Mouse (Mus musculus): Measurements from ENCODE around the gene Gm21969. TPM values are rescaled to one million over a fixed set of nuclear protein-coding genes. Genes with fewer than 3 reads are reported as not detected.

Gene Gm21969
- total and polyA plus RNA-seq, 3 experiments, result 0.02 TPM; not detected in 2

- no peak for TF ChIP-seq TAL1 (conservative IDR thresholded peaks at IDR 0.05; ENCODE audit: low read depth, low read length)
- no peak for TF ChIP-seq POLR2AphosphoS5 (IDR thresholded peaks at IDR 0.05; ENCODE audit: insufficient replicate concordance, low read depth, low read length)
- TF ChIP-seq GATA1 (IDR thresholded peaks at IDR 0.05; ENCODE audit: borderline replicate concordance, low read length), result no peak
- TF ChIP-seq CTCF (IDR thresholded peaks at IDR 0.05; ENCODE audit: low read depth, low read length), result no peak
- TF ChIP-seq GATA2 (IDR thresholded peaks at IDR 0.05; ENCODE audit: borderline replicate concordance, low read depth, low read length), result no peak
- H3K36me3 ChIP-seq (replicated peaks), result no peaks in the 10 kb centered on the region
- H3K4me1 ChIP-seq (ENCODE audit: insufficient read depth, low read depth, low read length), result peaks cover 20% of the 10 kb centered on the region
- H3K27me3 ChIP-seq (ENCODE audit: insufficient read depth, low read length), result peaks cover 59% of the 10 kb centered on the region
- DNase-seq (ENCODE audit: low spot score) (no peak), ATAC-seq (ENCODE audit: extremely low read depth, insufficient number of reproducible peaks, low FRiP score, poor library complexity, severe bottlenecking) (no peak)
- no peak overlapping the region for H3K4me3 ChIP-seq (ENCODE audit: low read depth, low read length)
- peaks cover 16% of the 10 kb centered on the region for H3K9me3 ChIP-seq (replicated peaks)
These were observed 24.6 kb upstream of the Gm21969 start for GRCm38 (mm10) chr4:139578389-139578788.

GRCm38 (mm10) chr4:139579003-139579402 lies 24.0 kb upstream of the Gm21969 start:
- peaks cover 16% of the 10 kb centered on the region for H3K4me1 ChIP-seq (ENCODE audit: insufficient read depth, low read depth, low read length)
- peaks cover 16% of the 10 kb centered on the region for H3K9me3 ChIP-seq (replicated peaks)
- DNase-seq (ENCODE audit: low spot score) (no peak), ATAC-seq (ENCODE audit: extremely low read depth, insufficient number of reproducible peaks, low FRiP score, poor library complexity, severe bottlenecking) (no peak)
- H3K36me3 ChIP-seq (replicated peaks), result no peaks in the 10 kb centered on the region
- no peak for TF ChIP-seq POLR2AphosphoS5 (IDR thresholded peaks at IDR 0.05; ENCODE audit: insufficient replicate concordance, low read depth, low read length)
- TF ChIP-seq CTCF (IDR thresholded peaks at IDR 0.05; ENCODE audit: low read depth, low read length), result no peak
- no peak for TF ChIP-seq TAL1 (conservative IDR thresholded peaks at IDR 0.05; ENCODE audit: low read depth, low read length)
- TF ChIP-seq GATA2 (IDR thresholded peaks at IDR 0.05; ENCODE audit: borderline replicate concordance, low read depth, low read length), result no peak
- TF ChIP-seq GATA1 (IDR thresholded peaks at IDR 0.05; ENCODE audit: borderline replicate concordance, low read length), result no peak
- no peak overlapping the region for H3K4me3 ChIP-seq (ENCODE audit: low read depth, low read length)
- peaks cover 55% of the 10 kb centered on the region for H3K27me3 ChIP-seq (ENCODE audit: insufficient read depth, low read length)

GRCm38 (mm10) chr4:139579466-139579865 lies 23.5 kb upstream of the Gm21969 start:
- H3K9me3 ChIP-seq (replicated peaks), result peaks cover 12% of the 10 kb centered on the region
- peaks cover 11% of the 10 kb centered on the region for H3K4me1 ChIP-seq (ENCODE audit: insufficient read depth, low read depth, low read length)
- ATAC-seq (ENCODE audit: extremely low read depth, insufficient number of reproducible peaks, low FRiP score, poor library complexity, severe bottlenecking) (no peak), DNase-seq (ENCODE audit: low spot score) (no peak)
- H3K36me3 ChIP-seq (replicated peaks), result no peaks in the 10 kb centered on the region
- TF ChIP-seq POLR2AphosphoS5 (IDR thresholded peaks at IDR 0.05; ENCODE audit: insufficient replicate concordance, low read depth, low read length), result no peak
- TF ChIP-seq GATA2 (IDR thresholded peaks at IDR 0.05; ENCODE audit: borderline replicate concordance, low read depth, low read length), result no peak
- TF ChIP-seq CTCF (IDR thresholded peaks at IDR 0.05; ENCODE audit: low read depth, low read length), result no peak
- no peak for TF ChIP-seq GATA1 (IDR thresholded peaks at IDR 0.05; ENCODE audit: borderline replicate concordance, low read length)
- no peak for TF ChIP-seq TAL1 (conservative IDR thresholded peaks at IDR 0.05; ENCODE audit: low read depth, low read length)
- no peak overlapping the region for H3K4me3 ChIP-seq (ENCODE audit: low read depth, low read length)
- H3K27me3 ChIP-seq (ENCODE audit: insufficient read depth, low read length), result peaks cover 56% of the 10 kb centered on the region

GRCm38 (mm10) chr4:139580663-139581336 lies 22.2 kb upstream of the Gm21969 start:
- DNase-seq (ENCODE audit: low spot score) (no peak), ATAC-seq (ENCODE audit: extremely low read depth, insufficient number of reproducible peaks, low FRiP score, poor library complexity, severe bottlenecking) (no peak)
- no peak for TF ChIP-seq GATA2 (IDR thresholded peaks at IDR 0.05; ENCODE audit: borderline replicate concordance, low read depth, low read length)
- TF ChIP-seq CTCF (IDR thresholded peaks at IDR 0.05; ENCODE audit: low read depth, low read length), result no peak
- no peak for TF ChIP-seq POLR2AphosphoS5 (IDR thresholded peaks at IDR 0.05; ENCODE audit: insufficient replicate concordance, low read depth, low read length)
- no peak for TF ChIP-seq TAL1 (conservative IDR thresholded peaks at IDR 0.05; ENCODE audit: low read depth, low read length)
- TF ChIP-seq GATA1 (IDR thresholded peaks at IDR 0.05; ENCODE audit: borderline replicate concordance, low read length), result no peak
- Histone ChIP-seq H3K4me3 (ENCODE audit: low read depth, low read length) (no peak overlapping the region), H3K4me1 (ENCODE audit: insufficient read depth, low read depth, low read length) (no peaks in the 10 kb centered on the region; the same call in 1 of the 2 replicates), H3K27me3 (ENCODE audit: insufficient read depth, low read length) (peaks cover 47% of the 10 kb centered on the region), H3K36me3 (replicated peaks) (no peaks in the 10 kb centered on the region), H3K9me3 (replicated peaks) (no peaks in the 10 kb centered on the region)

GRCm38 (mm10) chr4:139581427-139582051 lies 21.4 kb upstream of the Gm21969 start:
- no peaks in the 10 kb centered on the region for H3K36me3 ChIP-seq (replicated peaks)
- no peak overlapping the region for H3K4me3 ChIP-seq (ENCODE audit: low read depth, low read length)
- no peaks in the 10 kb centered on the region for H3K9me3 ChIP-seq (replicated peaks)
- H3K4me1 ChIP-seq (ENCODE audit: insufficient read depth, low read depth, low read length), result no peaks in the 10 kb centered on the region; the same call in 1 of the 2 replicates
- DNase-seq (ENCODE audit: low spot score), result no peak
- H3K27me3 ChIP-seq (ENCODE audit: insufficient read depth, low read length), result peaks cover 43% of the 10 kb centered on the region
- TF ChIP-seq CTCF (IDR thresholded peaks at IDR 0.05; ENCODE audit: low read depth, low read length) (no peak), TAL1 (conservative IDR thresholded peaks at IDR 0.05; ENCODE audit: low read depth, low read length) (no peak), POLR2AphosphoS5 (IDR thresholded peaks at IDR 0.05; ENCODE audit: insufficient replicate concordance, low read depth, low read length) (no peak), GATA1 (IDR thresholded peaks at IDR 0.05; ENCODE audit: borderline replicate concordance, low read length) (no peak), GATA2 (IDR thresholded peaks at IDR 0.05; ENCODE audit: borderline replicate concordance, low read depth, low read length) (no peak)
- ATAC-seq (ENCODE audit: extremely low read depth, insufficient number of reproducible peaks, low FRiP score, poor library complexity, severe bottlenecking), result no peak

- Histone ChIP-seq H3K36me3 (replicated peaks) (no peaks in the 10 kb centered on the region), H3K4me1 (ENCODE audit: insufficient read depth, low read depth, low read length) (no peaks in the 10 kb centered on the region; the same call in 1 of the 2 replicates), H3K4me3 (ENCODE audit: low read depth, low read length) (no peak overlapping the region), H3K9me3 (replicated peaks) (no peaks in the 10 kb centered on the region), H3K27me3 (ENCODE audit: insufficient read depth, low read length) (peaks cover 37% of the 10 kb centered on the region)
- TF ChIP-seq GATA1 (IDR thresholded peaks at IDR 0.05; ENCODE audit: borderline replicate concordance, low read length), result no peak
- no peak for TF ChIP-seq GATA2 (IDR thresholded peaks at IDR 0.05; ENCODE audit: borderline replicate concordance, low read depth, low read length)
- no peak for TF ChIP-seq POLR2AphosphoS5 (IDR thresholded peaks at IDR 0.05; ENCODE audit: insufficient replicate concordance, low read depth, low read length)
- TF ChIP-seq TAL1 (conservative IDR thresholded peaks at IDR 0.05; ENCODE audit: low read depth, low read length), result no peak
- TF ChIP-seq CTCF (IDR thresholded peaks at IDR 0.05; ENCODE audit: low read depth, low read length), result no peak
- ATAC-seq (ENCODE audit: extremely low read depth, insufficient number of reproducible peaks, low FRiP score, poor library complexity, severe bottlenecking) (no peak), DNase-seq (ENCODE audit: low spot score) (no peak)
These were observed 20.6 kb upstream of the Gm21969 start for GRCm38 (mm10) chr4:139582346-139582745.

All from G1E (cell line).